Mouse (Mus musculus): ENCODE data around the gene Tnxb.

DNA sequence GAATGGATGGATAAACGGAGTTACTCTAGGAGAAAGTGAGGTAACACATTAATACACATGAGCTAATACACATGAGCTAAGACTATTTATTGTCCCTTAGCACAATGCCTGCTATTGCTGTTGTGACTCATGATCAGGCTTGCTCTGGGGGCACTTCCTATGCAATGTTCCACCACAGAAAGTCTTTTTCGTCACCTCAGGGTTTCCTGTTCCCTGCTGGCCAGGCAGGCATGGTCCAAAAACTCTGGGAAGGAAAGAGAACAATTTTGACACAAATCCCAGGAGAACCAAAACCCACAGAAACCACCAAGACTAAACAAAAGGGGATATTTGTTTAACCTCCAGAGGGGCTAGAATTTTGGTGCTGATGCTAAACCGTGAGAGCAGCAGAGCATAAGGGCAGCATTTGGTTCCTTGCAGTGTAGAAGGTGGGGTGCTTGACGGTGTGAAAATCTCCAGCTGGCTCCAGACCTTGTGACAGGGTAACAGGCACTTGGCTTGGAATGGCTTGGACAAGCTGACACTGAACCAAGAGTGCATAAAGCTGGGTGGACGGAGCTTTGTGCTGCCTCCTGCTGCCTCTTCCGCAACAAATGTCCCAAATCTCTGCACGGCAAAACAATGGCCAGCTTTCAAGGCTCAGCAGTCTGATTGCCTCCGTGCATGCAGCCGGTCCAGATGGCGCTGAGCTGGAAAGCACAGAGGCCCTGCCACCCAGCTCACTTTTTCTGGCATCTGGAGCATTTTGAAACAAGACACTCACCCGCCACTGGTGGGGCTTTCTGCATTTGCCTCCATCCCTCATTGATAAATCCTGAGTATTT lies 29.3 kb upstream of the Tnxb start:
- no peak for TF ChIP-seq CTCF (IDR thresholded peaks at IDR 0.05; ENCODE audit: extremely low read depth, insufficient read depth, insufficient read length, insufficient replicate concordance)
- no peak for TF ChIP-seq POLR2A (IDR thresholded peaks at IDR 0.05; ENCODE audit: low read depth, low read length)

Measured in spleen, adult 2 months (tissue).